Mouse (Mus musculus) neural tube, embryonic 11.5 days (tissue): ENCODE measurements around the gene Rabl3. TPM values are rescaled to one million over a fixed set of nuclear protein-coding genes. Genes with fewer than 3 reads are reported as not detected.

Experiments
- ATAC-seq: fragments of 200-750 bp; cut with Nextera tagmentation; 2 replicates; pipeline ENCODE4 v1.8.0; 2017; ENCODE audit warnings: moderate number of reproducible peaks, mild to moderate bottlenecking, moderate TSS enrichment, moderate library complexity; ENCODE audit not compliant: insufficient read depth, low FRiP score, low TSS enrichment
- DNase-seq: peaks from one replicate; pipeline ENCODE4 v3.0.0-alpha.2; 2015; ENCODE audit warnings: low spot score
- H3K27ac ChIP-seq: fragments of 300-500 bp; sonication (generic); 2 replicates; pipeline ENCODE4 v1.5.1; 2014; ENCODE audit warnings: low read depth, mild to moderate bottlenecking, low read length
- H3K27me3 ChIP-seq: fragments of 300-500 bp; sonication (generic); 2 replicates; pipeline ENCODE4 v1.6.1; 2014; ENCODE audit warnings: mild to moderate bottlenecking, low read length, mixed read lengths; ENCODE audit not compliant: control insufficient read depth, insufficient read depth
- H3K36me3 ChIP-seq: fragments of 300-500 bp; sonication (generic); 2 replicates; pipeline ENCODE4 v1.6.1; 2014; ENCODE audit warnings: mild to moderate bottlenecking, low read length, moderate library complexity, mixed read lengths; ENCODE audit not compliant: control insufficient read depth, insufficient read depth
- H3K4me1 ChIP-seq: fragments of 300-500 bp; sonication (generic); 2 replicates; pipeline ENCODE4 v1.6.1; 2014; ENCODE audit warnings: low read length, mixed read lengths; ENCODE audit not compliant: control insufficient read depth, insufficient read depth
- H3K4me2 ChIP-seq: fragments of 300-500 bp; sonication (generic); 2 replicates; pipeline ENCODE4 v1.6.1; 2014; ENCODE audit warnings: low read depth, mild to moderate bottlenecking, moderate library complexity
- H3K4me3 ChIP-seq: fragments of 300-500 bp; sonication (generic); 2 replicates; pipeline ENCODE4 v1.5.1; 2014; ENCODE audit warnings: low read depth, low read length
- H3K9ac ChIP-seq: fragments of 300-500 bp; sonication (generic); 2 replicates; pipeline ENCODE4 v1.6.1; 2014; ENCODE audit warnings: mild to moderate bottlenecking, low read length
- H3K9me3 ChIP-seq: fragments of 300-500 bp; sonication (generic); 2 replicates; pipeline ENCODE4 v1.6.1; 2016; ENCODE audit warnings: low read length; ENCODE audit not compliant: control insufficient read depth
- WGBS: fragments of 180-500 bp; shearing (Covaris S2); extraction: QIAGEN DNeasy Blood & Tissue Kit; methylation state at CpG from one replicate; pipeline ENCODE4 v1.1.7; 2014; 5-methylcytosine and 5-hydroxymethylcytosine counted together
- polyA plus RNA-seq: library from polyadenylated mRNA; unstranded; fragments of >200 nt; fragmentation: Nextera tagmentation; extraction: Ambion mirVana; gene quantifications from 2 replicates; pipeline ENCODE4 v1.2.1, GENCODE M21; 2014

The Rabl3 gene
- polyA plus RNA-seq, 1 experiment from 2014 or later: 39.6 TPM

DNA sequence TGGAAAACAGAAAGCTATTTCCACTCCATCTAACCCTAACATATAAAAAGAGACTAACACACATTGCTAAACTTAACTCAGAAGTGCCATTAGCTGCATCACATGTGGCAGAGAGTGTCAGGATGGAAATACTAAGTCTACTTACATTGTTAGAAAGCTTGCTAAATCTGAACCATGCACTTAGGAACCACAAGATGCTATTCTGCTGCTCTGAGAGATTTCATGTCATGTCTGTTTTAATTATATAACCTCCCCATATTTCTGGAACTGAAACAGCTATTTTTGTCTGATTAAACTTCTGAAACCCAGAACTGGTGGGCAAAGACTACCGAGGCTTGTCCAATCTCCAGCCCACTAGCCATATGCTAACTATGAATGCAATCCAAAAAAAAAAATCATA is 7.6 kb upstream of the Rabl3 start:
- Histone ChIP-seq H3K4me2 (no peak overlapping the region), H3K4me3 (no peak overlapping the region), H3K9me3 (no peaks in the 10 kb centered on the region), H3K36me3 (no peaks in the 10 kb centered on the region; the same call in none of the 2 replicates), H3K4me1 (no peaks in the 10 kb centered on the region), H3K9ac (no peak overlapping the region), H3K27ac (no peak overlapping the region), H3K27me3 (no peaks in the 10 kb centered on the region)
- WGBS: 97% methylated on average over 1 of the region's 1 CpGs
- ATAC-seq (no peak), DNase-seq (no peak)

GRCm38 (mm10) chr16:37533369-37534068 is 6.2 kb upstream of the Rabl3 start:
- H3K4me3 ChIP-seq: no peak overlapping the region
- no peak overlapping the region for H3K27ac ChIP-seq
- no peaks in the 10 kb centered on the region for H3K9me3 ChIP-seq
- no peak for DNase-seq
- no peaks in the 10 kb centered on the region; the same call in none of the 2 replicates for H3K36me3 ChIP-seq
- no peak for ATAC-seq
- peaks cover 1% of the 10 kb centered on the region for H3K4me1 ChIP-seq
- H3K27me3 ChIP-seq: no peaks in the 10 kb centered on the region
- no peak overlapping the region for H3K9ac ChIP-seq
- WGBS: 94% methylated on average over 8 of the region's 8 CpGs
- H3K4me2 ChIP-seq: no peak overlapping the region

GRCm38 (mm10) chr16:37539240-37539610 is 460 bp upstream of the Rabl3 start:
- no peaks in the 10 kb centered on the region for H3K27me3 ChIP-seq
- H3K4me1 ChIP-seq: peaks cover 6% of the 10 kb centered on the region
- H3K9me3 ChIP-seq: no peaks in the 10 kb centered on the region
- peak overlapping the region; percentile 74 for H3K4me3 ChIP-seq
- H3K9ac ChIP-seq: peak overlapping the region; percentile 91
- peak overlapping the region; percentile 68 for H3K4me2 ChIP-seq
- 1% methylated on average over 22 of the region's 22 CpGs for WGBS
- ATAC-seq (peak; percentile 59; the same call in 1 of the 2 replicates), DNase-seq (no peak)
- H3K27ac ChIP-seq: peak overlapping the region; percentile 42; the same call in 1 of the 2 replicates
- H3K36me3 ChIP-seq: no peaks in the 10 kb centered on the region; the same call in none of the 2 replicates

- ATAC-seq: no peak
- H3K36me3 ChIP-seq: no peaks in the 10 kb centered on the region; the same call in 1 of the 2 replicates
- no peak overlapping the region for H3K4me3 ChIP-seq
- DNase-seq: no peak
- WGBS: 89% methylated on average over 6 of the region's 6 CpGs
- no peak overlapping the region for H3K4me2 ChIP-seq
- no peaks in the 10 kb centered on the region for H3K9me3 ChIP-seq
- no peak overlapping the region for H3K9ac ChIP-seq
- H3K27me3 ChIP-seq: no peaks in the 10 kb centered on the region
- peaks cover 6% of the 10 kb centered on the region for H3K4me1 ChIP-seq
- no peak overlapping the region for H3K27ac ChIP-seq
Observed at GRCm38 (mm10) chr16:37540776-37541175, 1.1 kb downstream of the Rabl3 start.

DNA sequence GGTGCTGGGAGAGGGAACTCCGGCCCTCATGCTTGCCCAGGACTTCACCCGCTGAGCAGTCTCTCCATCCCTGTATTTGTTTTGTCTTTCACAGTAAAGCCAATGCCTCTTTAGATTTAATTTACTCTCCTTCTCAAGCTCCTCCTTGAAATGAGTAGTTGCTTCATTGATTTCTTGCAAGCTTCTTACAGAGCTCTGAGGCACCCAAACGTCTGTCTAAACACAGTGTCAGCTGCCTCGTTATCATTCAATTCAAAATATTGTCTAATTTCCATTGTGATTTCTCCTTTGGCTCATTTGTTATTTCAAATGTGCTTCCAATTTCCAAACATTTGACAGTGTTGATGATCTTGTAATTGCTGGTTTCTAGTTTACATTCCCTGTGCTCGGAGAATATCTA is 6.6 kb downstream of the Rabl3 start:
- Histone ChIP-seq H3K27ac (no peak overlapping the region), H3K9me3 (no peaks in the 10 kb centered on the region), H3K4me1 (peaks cover 3% of the 10 kb centered on the region; the same call in 1 of the 2 replicates), H3K9ac (no peak overlapping the region), H3K36me3 (no peaks in the 10 kb centered on the region; the same call in 1 of the 2 replicates), H3K4me2 (no peak overlapping the region), H3K27me3 (no peaks in the 10 kb centered on the region), H3K4me3 (no peak overlapping the region)
- WGBS: 82% methylated on average over 5 of the region's 5 CpGs
- no peak for ATAC-seq
- DNase-seq: no peak

DNA sequence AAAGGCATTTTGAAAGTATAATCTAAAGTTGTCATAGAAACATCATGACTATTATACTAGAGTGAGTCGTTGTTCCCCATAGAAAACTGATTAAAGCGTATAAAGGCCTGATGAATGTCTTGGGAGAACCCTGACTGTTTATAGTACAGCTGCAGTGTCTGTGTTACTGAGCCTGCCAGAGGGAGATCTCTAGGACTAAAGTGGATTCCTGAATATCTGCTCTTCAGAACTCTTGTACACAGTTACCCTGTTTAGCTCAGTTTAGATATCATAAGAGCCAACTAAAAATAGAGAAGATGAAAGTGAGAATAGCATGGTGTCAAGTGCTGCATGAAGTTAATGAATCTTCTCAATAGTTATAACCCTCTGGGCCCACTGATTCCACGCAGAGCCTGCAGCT is 10.6 kb downstream of the Rabl3 start:
- H3K27ac ChIP-seq: no peak overlapping the region; the same call in 1 of the 2 replicates
- H3K9me3 ChIP-seq: no peaks in the 10 kb centered on the region
- H3K36me3 ChIP-seq: no peaks in the 10 kb centered on the region
- H3K4me1 ChIP-seq: peaks cover 3% of the 10 kb centered on the region; the same call in 1 of the 2 replicates
- peak; percentile 72; the same call in 1 of the 2 replicates for ATAC-seq
- 63% methylated on average over 3 of the region's 3 CpGs for WGBS
- no peak overlapping the region for H3K4me2 ChIP-seq
- no peak overlapping the region for H3K9ac ChIP-seq
- H3K4me3 ChIP-seq: no peak overlapping the region
- H3K27me3 ChIP-seq: no peaks in the 10 kb centered on the region
- DNase-seq: no peak

DNA sequence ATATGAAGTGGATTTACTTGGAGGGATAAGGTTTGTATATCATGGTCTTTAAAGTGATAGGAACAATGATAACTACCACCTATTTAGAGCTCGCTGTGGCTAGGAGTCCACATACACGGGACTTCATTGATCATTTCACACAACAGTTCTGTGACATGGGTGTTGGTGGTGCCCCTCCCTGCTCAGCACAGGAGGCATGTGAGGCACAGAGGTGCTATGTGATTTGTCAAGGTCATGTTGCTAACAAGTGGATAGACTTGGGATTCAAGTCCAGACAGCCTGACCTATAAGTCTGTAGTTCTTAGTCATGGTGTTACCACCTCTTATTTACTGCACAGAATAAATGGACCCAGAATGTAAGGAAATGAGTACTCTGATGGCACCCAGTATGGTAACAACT is 11.3 kb downstream of the Rabl3 start:
- Histone ChIP-seq H3K4me2 (no peak overlapping the region), H3K9me3 (no peaks in the 10 kb centered on the region), H3K27me3 (no peaks in the 10 kb centered on the region), H3K9ac (no peak overlapping the region), H3K4me3 (no peak overlapping the region), H3K36me3 (no peaks in the 10 kb centered on the region), H3K27ac (no peak overlapping the region), H3K4me1 (peaks cover 3% of the 10 kb centered on the region; the same call in 1 of the 2 replicates)
- 79% methylated on average over 2 of the region's 2 CpGs for WGBS
- DNase-seq (no peak), ATAC-seq (no peak)

- WGBS: 90% methylated on average over 3 of the region's 3 CpGs
- Histone ChIP-seq H3K36me3 (no peaks in the 10 kb centered on the region), H3K4me1 (peaks cover 3% of the 10 kb centered on the region; the same call in 1 of the 2 replicates), H3K9me3 (no peaks in the 10 kb centered on the region), H3K9ac (no peak overlapping the region), H3K4me2 (no peak overlapping the region), H3K4me3 (no peak overlapping the region), H3K27me3 (no peaks in the 10 kb centered on the region), H3K27ac (no peak overlapping the region)
- DNase-seq (no peak), ATAC-seq (no peak)
Observed at GRCm38 (mm10) chr16:37552824-37553223, 13.1 kb downstream of the Rabl3 start.

GRCm38 (mm10) chr16:37562414-37562813 is 22.7 kb downstream of the Rabl3 start:
- Histone ChIP-seq H3K4me1 (no peaks in the 10 kb centered on the region), H3K4me3 (no peak overlapping the region), H3K27ac (no peak overlapping the region), H3K36me3 (peaks cover 2% of the 10 kb centered on the region; the same call in 1 of the 2 replicates), H3K9me3 (no peaks in the 10 kb centered on the region), H3K27me3 (no peaks in the 10 kb centered on the region), H3K4me2 (no peak overlapping the region), H3K9ac (no peak overlapping the region)
- no peak for ATAC-seq
- WGBS: 62% methylated on average over 6 of the region's 6 CpGs
- DNase-seq: no peak
